Comparison of ENCODE assay signal across 16 mouse cellular contexts in the genomic region with DNA sequence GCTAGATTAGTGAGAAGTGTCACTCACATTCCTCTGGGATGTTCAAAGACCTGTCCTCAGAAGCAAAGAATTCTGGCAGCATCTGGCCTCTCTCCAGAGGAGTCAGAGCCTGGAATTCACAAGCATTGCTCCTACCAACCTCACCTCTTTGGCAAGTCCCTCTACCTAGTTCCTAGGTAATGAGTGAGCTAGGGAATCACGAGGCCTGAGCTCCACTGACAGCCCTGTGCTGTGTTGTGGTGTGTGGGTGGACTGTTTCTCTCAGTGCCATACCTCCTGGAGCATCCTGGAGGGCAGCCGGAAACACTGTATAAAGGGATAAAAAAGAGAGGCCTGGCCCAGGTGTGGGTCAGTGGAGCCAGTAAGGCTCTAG. TPM values are rescaled to one million over a fixed set of nuclear protein-coding genes. Genes with fewer than 3 reads are reported as not detected.
DNase-seq lines count a peak whose midpoint lies in the region; ATAC-seq and TF ChIP-seq lines count a peak whose summit lies in the region.
"Had no signal": no experiment of that assay in that cellular context is flagged by ENCODE, and none has a peak within 500 bp of the region (broad histone marks: within the 10 kb centered on the region; RNA-seq: fewer than 3 reads in every experiment).

No protein-coding gene starts in this region.

- no peaks in the 10 kb centered on the region for H3K36me3 ChIP-seq in kidney, adult 2 months (ENCODE audit: control insufficient read depth, insufficient read depth, low read length)
- no peaks in the 10 kb centered on the region; the same call in 1 of the 2 replicates for H3K36me3 ChIP-seq in kidney, embryonic 14.5 days (ENCODE audit: control insufficient read depth, insufficient read depth, low read length)
- H3K36me3 ChIP-seq in liver, embryonic 11.5 days (ENCODE audit: control insufficient read depth, insufficient read depth, low read length), result no peaks in the 10 kb centered on the region
- H3K36me3 ChIP-seq: embryonic facial prominence, embryonic 12.5 days had no signal

- ATAC-seq in kidney, embryonic 14.5 days (ENCODE audit: low FRiP score, low TSS enrichment), result no peak
- ATAC-seq in liver, embryonic 11.5 days (replicated peaks; ENCODE audit: low FRiP score), result no peak
- no peak for ATAC-seq in erythroid progenitor cell, adult 5-6 weeks (replicated peaks; ENCODE audit: low FRiP score, poor library complexity, severe bottlenecking)
- ATAC-seq: hindbrain, postnatal 0 days had no signal

- DNase-seq in cerebellum, adult 18-20 months, result peak; percentile 48 to 52
- no peak for DNase-seq in cerebellum, postnatal 4 days (ENCODE audit: low spot score in 2 of 2)
- DNase-seq in kidney, adult 2 months, result peak; percentile 87
- peak; percentile 60 for DNase-seq in 3T3-L1 (ENCODE audit: low read depth, low spot score)
- no peak for DNase-seq in liver, embryonic 11.5 days (ENCODE audit: low spot score)
- DNase-seq in urinary bladder, postnatal 14 days (ENCODE audit: low spot score), result no peak
- DNase-seq: gastrocnemius, postnatal 14 days; heart, postnatal 36 days; lung, postnatal 36 days; thymus, postnatal 25 days had no signal

- H3K27me3 ChIP-seq in kidney, adult 2 months (replicated peaks; ENCODE audit: control insufficient read depth, insufficient read depth, low read length), result no peaks in the 10 kb centered on the region
- no peaks in the 10 kb centered on the region for H3K27me3 ChIP-seq in kidney, embryonic 14.5 days (ENCODE audit: control insufficient read depth, insufficient read depth, low read length)
- H3K27me3 ChIP-seq in liver, embryonic 11.5 days (replicated peaks; ENCODE audit: control insufficient read depth, insufficient read depth, low read length), result no peaks in the 10 kb centered on the region
- H3K27me3 ChIP-seq: embryonic facial prominence, embryonic 12.5 days had no signal

- H3K4me3 ChIP-seq in kidney, adult 2 months (ENCODE audit: insufficient read depth, low read depth, low read length), result no peak overlapping the region
- no peak overlapping the region for H3K4me3 ChIP-seq in kidney, embryonic 14.5 days (ENCODE audit: low read length)
- H3K4me3 ChIP-seq in liver, embryonic 11.5 days (ENCODE audit: low read depth, low read length), result no peak overlapping the region
- H3K4me3 ChIP-seq: embryonic facial prominence, embryonic 12.5 days; midbrain, embryonic 10.5 days had no signal

- TF ChIP-seq POLR2A in kidney, adult 2 months (IDR thresholded peaks at IDR 0.05; ENCODE audit: low read depth, low read length), result no peak

- peak overlapping the region; percentile 67 for H3K27ac ChIP-seq in kidney, adult 2 months (ENCODE audit: insufficient read depth, low read depth, low read length)
- no peak overlapping the region for H3K27ac ChIP-seq in kidney, embryonic 14.5 days (ENCODE audit: low read depth, low read length)
- H3K27ac ChIP-seq in liver, embryonic 11.5 days (ENCODE audit: low read depth, low read length), result 0 out of 2 replicates have a peak overlapping the region, but pooled peaks have one; percentile 39
- H3K27ac ChIP-seq: embryonic facial prominence, embryonic 12.5 days; hindbrain, postnatal 0 days; midbrain, embryonic 10.5 days; stomach, postnatal 0 days had no signal

- H3K9me3 ChIP-seq in kidney, embryonic 14.5 days (ENCODE audit: control insufficient read depth, low read length), result no peaks in the 10 kb centered on the region
- H3K9me3 ChIP-seq in liver, embryonic 11.5 days (ENCODE audit: control insufficient read depth, low read length), result no peaks in the 10 kb centered on the region
- H3K9me3 ChIP-seq: embryonic facial prominence, embryonic 12.5 days; midbrain, embryonic 10.5 days had no signal

- WGBS in kidney, adult 2 months, result 40% methylated on average over 2 of the region's 2 CpGs
- WGBS in kidney, embryonic 14.5 days, result 73% methylated on average over 2 of the region's 2 CpGs
- WGBS in liver, embryonic 11.5 days, result 73% methylated on average over 2 of the region's 2 CpGs

- H3K9ac ChIP-seq in kidney, embryonic 14.5 days (ENCODE audit: low read depth, low read length), result no peak overlapping the region
- no peak overlapping the region for H3K9ac ChIP-seq in liver, embryonic 11.5 days (ENCODE audit: low read depth, low read length)
- H3K9ac ChIP-seq: embryonic facial prominence, embryonic 12.5 days had no signal

- no peak overlapping the region for H3K4me2 ChIP-seq in kidney, embryonic 14.5 days (replicated peaks; ENCODE audit: low read depth, low read length)
- no peak overlapping the region for H3K4me2 ChIP-seq in liver, embryonic 11.5 days
- H3K4me2 ChIP-seq: embryonic facial prominence, embryonic 12.5 days had no signal

- no peak for TF ChIP-seq CTCF in kidney, adult 2 months (conservative IDR thresholded peaks at IDR 0.05; ENCODE audit: insufficient read depth, insufficient read length, low read depth, low read length)

- peaks cover 56% of the 10 kb centered on the region for H3K4me1 ChIP-seq in kidney, adult 2 months (ENCODE audit: control insufficient read depth, insufficient read depth, low read length)
- peaks cover 40% of the 10 kb centered on the region for H3K4me1 ChIP-seq in kidney, embryonic 14.5 days (ENCODE audit: control insufficient read depth, insufficient read depth, low read length)
- H3K4me1 ChIP-seq in liver, embryonic 11.5 days (replicated peaks; ENCODE audit: control insufficient read depth, insufficient read depth, low read length), result peaks cover 45% of the 10 kb centered on the region

RNA-seq across cellular contexts. Expression of a gene that starts 9.4 kb away (rescaled TPM):
- 47.9 and 51.6 TPM in 2 replicates for polyA plus RNA-seq in kidney, adult 2 months (2012; rRNA removed)
- 88.5 and 142 TPM in 2 replicates for polyA plus RNA-seq in kidney, embryonic 14.5 days (2014; fragmentation: Nextera tagmentation; extraction: Ambion mirVana)
- polyA plus RNA-seq in liver, embryonic 11.5 days (2014; fragmentation: Nextera tagmentation; extraction: Ambion mirVana), result 278 and 320 TPM in 2 replicates
- total RNA-seq in erythroid progenitor cell, adult 5-6 weeks (2015; ENCODE audit: low replicate concordance), result 21.8 and 22.3 TPM in 2 replicates
- total RNA-seq in erythroid progenitor cell, adult 5-6 weeks (2017; ENCODE audit: low replicate concordance), result 28.1 and 33.8 TPM in 2 replicates

RNA-seq across cellular contexts. Expression of a gene that starts 10.3 kb away (rescaled TPM):
- 15.8 and 16.7 TPM in 2 replicates for polyA plus RNA-seq in kidney, adult 2 months (2012; rRNA removed)
- polyA plus RNA-seq in kidney, embryonic 14.5 days (2014; fragmentation: Nextera tagmentation; extraction: Ambion mirVana), result 8.3 and 8.6 TPM in 2 replicates
- polyA plus RNA-seq in liver, embryonic 11.5 days (2014; fragmentation: Nextera tagmentation; extraction: Ambion mirVana), result 5.3 and 6.2 TPM in 2 replicates
- total RNA-seq in erythroid progenitor cell, adult 5-6 weeks (2015; ENCODE audit: low replicate concordance), result 34.0 and 37.5 TPM in 2 replicates
- total RNA-seq in erythroid progenitor cell, adult 5-6 weeks (2017; ENCODE audit: low replicate concordance), result 33.8 and 48.0 TPM in 2 replicates

Comparison
In these comparisons a context has a peak if more than half of its experiments do, and no peak if none do; other contexts are left out.
1. DNase-seq: peak in cerebellum, adult 18-20 months (2 of 2), kidney, adult 2 months (single experiment) and 3T3-L1 (single experiment); none in cerebellum, postnatal 4 days (0 of 2), liver, embryonic 11.5 days (single experiment) and urinary bladder, postnatal 14 days (single experiment).